Mouse (Mus musculus) limb, embryonic 10.5 days (tissue): ENCODE data around the gene H2afj. TPM values are rescaled to one million over a fixed set of nuclear protein-coding genes. Genes with fewer than 3 reads are reported as not detected.

ENCODE experiments used
- DNase-seq: peaks from one replicate; pipeline ENCODE4 v3.0.0-alpha.2; 2017; ENCODE audit warnings: low spot score
- H3K27ac ChIP-seq: fragments of 300-500 bp; sonication (generic); 2 replicates; pipeline ENCODE4 v1.5.1; 2016; ENCODE audit warnings: mild to moderate bottlenecking
- H3K27me3 ChIP-seq: fragments of 300-500 bp; sonication (generic); 2 replicates; pipeline ENCODE4 v1.6.1; 2016; ENCODE audit warnings: low read depth, mild to moderate bottlenecking; ENCODE audit not compliant: poor library complexity, severe bottlenecking
- H3K36me3 ChIP-seq: fragments of 300-500 bp; sonication (generic); 2 replicates; pipeline ENCODE4 v1.6.1; 2016; ENCODE audit warnings: mild to moderate bottlenecking, moderate library complexity
- H3K4me1 ChIP-seq: fragments of 300-500 bp; sonication (generic); 2 replicates; pipeline ENCODE4 v1.6.1; 2016
- H3K4me3 ChIP-seq: fragments of 300-500 bp; sonication (generic); 2 replicates; pipeline ENCODE4 v1.5.1; 2016; ENCODE audit warnings: mild to moderate bottlenecking, moderate library complexity
- H3K9me3 ChIP-seq: fragments of 300-500 bp; sonication (generic); replicated peaks from 2 replicates; pipeline ENCODE4 v1.6.1; 2016; ENCODE audit warnings: mild to moderate bottlenecking
- WGBS: fragments of 180-500 bp; shearing (Covaris S2); methylation state at CpG from one replicate; pipeline ENCODE4 v1.1.7; 2016; 5-methylcytosine and 5-hydroxymethylcytosine counted together
- polyA plus RNA-seq: library from polyadenylated mRNA; unstranded; fragments of >200 nt; fragmentation: Nextera tagmentation; extraction: Ambion mirVana; gene quantifications from 2 replicates; pipeline ENCODE4 v1.2.1, GENCODE M21; 2016

Gene H2afj
- 74.8 and 75.6 TPM in 2 replicates for polyA plus RNA-seq

DNA sequence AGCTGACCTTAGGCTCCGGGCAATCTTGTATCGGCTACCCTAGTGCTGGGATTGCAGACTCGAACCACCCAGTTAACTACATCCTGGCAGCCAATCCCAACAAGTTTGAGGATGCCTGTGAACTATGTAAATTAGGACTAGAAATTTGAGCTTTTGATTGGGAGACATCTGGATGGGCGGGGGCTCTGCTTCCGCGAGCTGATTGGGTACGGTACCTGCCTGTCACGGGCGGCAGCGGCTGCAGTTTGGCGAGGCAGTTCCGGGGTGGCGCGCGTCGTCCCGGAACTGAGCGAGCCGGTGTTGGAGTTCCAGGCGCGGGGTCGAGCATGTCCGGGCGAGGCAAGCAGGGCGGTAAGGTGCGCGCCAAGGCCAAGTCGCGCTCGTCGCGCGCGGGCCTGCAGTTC lies at the start of gene H2afj:
TSS of gene H2afj (plus strand) at position 231 of the 404 bp plus-strand sequence.
- peaks cover 41% of the 10 kb centered on the region for H3K4me1 ChIP-seq
- WGBS = under 1% methylated on average over 34 of the region's 34 CpGs
- peaks cover 25% of the 10 kb centered on the region for H3K36me3 ChIP-seq
- no peaks in the 10 kb centered on the region for H3K9me3 ChIP-seq
- H3K27ac ChIP-seq = peak within 1 kb of the TSS; percentile 85
- DNase-seq = peak; percentile 98
- H3K27me3 ChIP-seq = no peaks in the 10 kb centered on the region
- peak within 1 kb of the TSS; percentile 74 for H3K4me3 ChIP-seq

DNA sequence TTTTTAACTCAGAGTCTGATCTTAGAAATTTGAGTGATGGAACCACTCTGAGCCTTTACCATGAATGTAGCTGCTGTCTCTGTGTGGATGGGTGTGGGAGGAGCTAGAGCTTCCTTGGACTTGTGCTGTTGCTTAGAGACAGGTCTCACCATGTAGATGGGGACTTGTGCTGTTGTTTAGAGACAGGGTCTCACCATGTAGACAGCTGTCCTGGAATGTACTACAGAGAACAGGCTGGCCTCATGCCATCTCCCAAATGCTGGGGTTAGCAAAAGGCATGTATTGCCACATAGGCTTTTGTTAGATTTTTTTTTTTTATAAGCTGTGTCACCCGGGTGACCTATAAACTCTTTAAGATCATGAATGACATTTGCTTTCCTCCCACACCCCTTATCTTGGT lies 44.1 kb upstream of the H2afj start:
- no peak overlapping the region for H3K4me3 ChIP-seq
- H3K36me3 ChIP-seq = no peaks in the 10 kb centered on the region
- no peaks in the 10 kb centered on the region for H3K27me3 ChIP-seq
- no peaks in the 10 kb centered on the region for H3K4me1 ChIP-seq
- WGBS = 97% methylated on average over 1 of the region's 1 CpGs
- no peak for DNase-seq
- H3K27ac ChIP-seq = no peak overlapping the region
- no peaks in the 10 kb centered on the region for H3K9me3 ChIP-seq

DNA sequence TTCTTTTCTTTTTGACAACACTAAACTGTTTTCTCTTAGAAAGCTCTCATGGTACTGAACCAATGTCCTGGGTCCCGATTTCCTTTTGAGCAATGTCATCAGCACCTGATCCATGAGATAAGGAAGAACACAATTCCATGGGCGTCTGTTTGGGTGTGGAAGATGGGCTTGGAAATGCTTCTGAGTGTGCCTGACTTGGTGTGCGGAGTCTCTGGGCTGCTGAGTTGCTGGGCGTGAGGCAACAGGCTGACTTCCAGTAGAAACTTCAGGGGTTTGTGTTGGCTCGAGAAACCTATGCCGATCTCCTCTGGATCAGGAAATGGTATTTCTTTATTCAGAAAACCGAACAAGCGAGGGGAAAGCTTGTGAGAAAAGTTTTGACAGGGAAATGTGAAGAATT lies 38.9 kb upstream of the H2afj start:
- Histone ChIP-seq H3K4me3 (no peak overlapping the region), H3K4me1 (no peaks in the 10 kb centered on the region), H3K27me3 (no peaks in the 10 kb centered on the region), H3K27ac (no peak overlapping the region), H3K9me3 (no peaks in the 10 kb centered on the region), H3K36me3 (no peaks in the 10 kb centered on the region)
- DNase-seq = no peak
- whole genome bisulfite sequencing = 90% methylated on average over 8 of the region's 8 CpGs

DNA sequence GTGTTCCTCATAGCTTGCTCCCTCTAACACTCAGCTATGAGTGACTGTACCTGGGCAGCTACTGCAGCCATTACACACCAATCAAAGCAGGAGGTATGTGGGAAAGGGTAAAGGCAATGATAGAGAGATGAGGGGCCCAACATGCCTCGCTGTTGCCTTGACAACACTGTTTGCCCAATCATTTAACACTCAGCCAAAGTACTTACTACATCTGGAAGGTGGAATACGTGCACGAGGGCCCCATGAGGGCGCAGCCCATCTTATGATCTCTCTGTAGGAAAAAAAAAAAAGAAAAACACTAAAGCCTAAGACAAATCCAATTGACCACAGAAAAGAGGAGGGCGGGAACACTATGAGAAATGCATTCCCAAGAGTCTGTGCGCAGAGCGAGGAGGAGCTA lies 38.2 kb upstream of the H2afj start:
- 84% methylated on average over 7 of the region's 7 CpGs for WGBS
- H3K27me3 ChIP-seq = no peaks in the 10 kb centered on the region
- no peaks in the 10 kb centered on the region for H3K4me1 ChIP-seq
- DNase-seq = no peak
- H3K27ac ChIP-seq = no peak overlapping the region
- H3K9me3 ChIP-seq = no peaks in the 10 kb centered on the region
- H3K4me3 ChIP-seq = no peak overlapping the region
- H3K36me3 ChIP-seq = no peaks in the 10 kb centered on the region

DNA sequence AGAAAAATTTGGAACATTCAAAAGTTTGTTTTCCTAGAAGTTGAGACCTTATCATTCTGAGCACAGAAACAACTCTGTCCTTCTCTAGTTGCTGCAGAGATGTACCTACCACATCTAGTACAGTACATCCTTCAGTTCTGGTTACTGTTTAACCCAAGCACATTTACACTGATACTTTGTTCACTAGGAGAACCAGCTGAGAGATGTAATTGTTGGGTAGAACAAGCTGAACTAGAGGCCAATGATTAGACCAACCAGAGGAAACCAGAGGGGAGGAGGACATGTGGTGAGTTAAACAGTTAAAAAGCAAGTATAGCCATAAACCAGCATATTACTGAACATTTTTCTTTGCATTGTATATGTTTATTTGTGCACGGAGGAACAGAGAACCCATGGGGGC lies 31.7 kb upstream of the H2afj start:
- DNase-seq = no peak
- Histone ChIP-seq H3K36me3 (no peaks in the 10 kb centered on the region), H3K27ac (no peak overlapping the region), H3K27me3 (no peaks in the 10 kb centered on the region), H3K4me3 (no peak overlapping the region), H3K4me1 (peaks cover 4% of the 10 kb centered on the region; the same call in 1 of the 2 replicates), H3K9me3 (no peaks in the 10 kb centered on the region)
- 89% methylated on average over 1 of the region's 1 CpGs for WGBS

DNA sequence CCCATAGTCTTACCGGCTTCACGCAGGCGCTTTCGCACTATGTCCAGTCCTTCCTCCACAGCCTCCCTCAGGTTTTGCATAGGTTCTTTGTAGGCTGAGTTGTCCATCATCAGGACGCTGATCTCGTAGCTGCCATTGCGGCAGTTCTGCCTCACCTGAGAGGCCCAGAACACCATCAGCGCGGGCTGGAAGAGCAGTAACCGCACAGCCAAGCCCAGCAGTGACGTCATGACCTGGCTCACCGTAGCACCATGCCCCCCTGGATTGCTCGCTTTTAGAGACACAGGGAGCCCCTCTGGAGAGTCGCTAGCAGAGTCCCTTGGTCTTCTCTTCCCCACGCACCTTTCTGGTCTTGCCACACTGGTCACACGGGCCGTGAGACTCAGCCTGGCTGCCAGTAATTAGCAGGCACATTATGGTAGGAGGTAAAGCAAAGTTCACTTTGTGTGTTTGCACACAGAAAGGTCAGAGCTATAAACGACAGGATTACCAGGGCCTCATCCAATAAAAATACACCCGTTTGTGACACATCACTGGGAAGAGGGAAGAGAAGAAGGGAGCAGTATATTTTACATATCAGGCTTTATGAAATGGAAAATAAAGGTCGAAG lies 26.6 kb upstream of the H2afj start, which contains the start of gene Gucy2c:
TSS of gene Gucy2c (minus strand) at position 389 of the 610 bp plus-strand sequence.
- no peaks in the 10 kb centered on the region for H3K27me3 ChIP-seq
- H3K4me3 ChIP-seq = no peak within 1 kb of the TSS
- no peak within 1 kb of the TSS; the same call in 1 of the 2 replicates for H3K27ac ChIP-seq
- DNase-seq = no peak
- H3K9me3 ChIP-seq = no peaks in the 10 kb centered on the region
- H3K4me1 ChIP-seq = peaks cover 18% of the 10 kb centered on the region
- H3K36me3 ChIP-seq = no peaks in the 10 kb centered on the region
- 75% methylated on average over 20 of the region's 20 CpGs for WGBS

DNA sequence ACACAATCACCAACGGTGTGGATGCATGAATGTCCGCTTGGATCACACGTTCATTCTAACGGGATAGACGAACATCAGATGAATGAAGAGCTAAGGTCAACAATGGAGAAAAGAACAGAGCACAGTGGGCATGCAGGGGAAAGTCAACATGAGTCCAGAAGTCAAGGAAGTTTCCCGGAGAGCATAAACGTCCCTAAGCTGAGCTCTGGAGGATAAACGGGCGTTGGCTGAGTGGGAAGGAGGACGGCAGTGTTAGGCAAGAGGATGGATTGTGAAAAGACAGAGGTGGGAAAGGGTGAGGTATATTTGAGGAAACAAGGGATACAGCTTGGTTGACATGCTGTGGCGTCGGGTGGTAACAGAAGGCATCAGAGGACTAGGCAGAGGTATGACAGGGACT lies 25.9 kb upstream of the H2afj start:
- Histone ChIP-seq H3K27me3 (no peaks in the 10 kb centered on the region), H3K9me3 (no peaks in the 10 kb centered on the region), H3K4me1 (peaks cover 18% of the 10 kb centered on the region), H3K27ac (no peak overlapping the region), H3K4me3 (no peak overlapping the region), H3K36me3 (no peaks in the 10 kb centered on the region)
- no peak for DNase-seq
- 90% methylated on average over 12 of the region's 12 CpGs for WGBS

DNA sequence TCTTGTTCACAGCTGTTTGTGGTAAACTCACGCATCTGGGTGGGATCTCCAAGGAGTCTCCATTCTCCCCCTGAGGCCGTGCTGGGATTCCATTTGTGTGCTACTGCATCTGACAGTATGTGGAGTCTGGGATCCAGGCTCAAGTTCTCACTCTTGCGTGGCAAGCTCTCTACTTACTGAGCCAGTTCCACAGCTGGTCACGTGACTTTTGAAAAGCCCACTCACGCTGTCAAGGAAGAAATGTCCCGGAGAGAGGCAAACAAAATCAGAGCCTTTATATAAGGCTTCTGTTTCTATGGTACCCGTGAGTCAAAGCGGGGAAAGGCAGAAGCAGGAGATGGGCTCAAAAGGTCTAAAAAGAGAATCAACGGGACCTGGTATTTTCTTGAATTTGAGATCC lies 25.3 kb upstream of the H2afj start:
- no peak for DNase-seq
- WGBS = 91% methylated on average over 9 of the region's 9 CpGs
- Histone ChIP-seq H3K9me3 (no peaks in the 10 kb centered on the region), H3K4me3 (no peak overlapping the region), H3K36me3 (no peaks in the 10 kb centered on the region), H3K27me3 (no peaks in the 10 kb centered on the region), H3K27ac (no peak overlapping the region), H3K4me1 (peaks cover 18% of the 10 kb centered on the region)

DNA sequence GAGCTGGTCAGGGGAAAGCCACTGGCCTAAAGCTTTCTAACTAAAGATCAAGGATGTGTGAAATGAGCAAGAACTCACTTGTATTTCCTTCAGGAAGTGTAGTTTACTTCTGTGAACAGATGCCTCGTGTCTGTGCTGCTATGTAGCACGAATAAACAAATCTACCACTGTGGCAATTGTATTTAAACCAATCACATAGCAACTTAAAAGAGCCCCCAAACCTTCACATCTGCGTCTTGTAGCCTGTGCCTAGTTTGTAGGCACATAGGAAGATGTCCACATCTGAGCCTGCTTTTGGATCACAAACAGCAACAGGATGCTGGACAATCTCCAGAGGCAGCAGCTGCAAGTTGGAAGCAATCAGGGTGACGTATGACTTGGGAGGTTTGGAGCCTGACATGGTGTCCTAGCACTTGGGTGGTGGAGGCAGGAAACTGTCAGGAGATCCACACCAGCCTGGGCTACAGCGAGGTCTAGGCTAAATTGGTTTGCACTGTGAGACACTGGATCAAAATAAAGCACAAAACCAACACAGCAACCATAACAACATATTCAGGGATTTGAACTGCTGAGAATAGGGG lies 18.6 kb upstream of the H2afj start:
- Histone ChIP-seq H3K9me3 (no peaks in the 10 kb centered on the region), H3K36me3 (no peaks in the 10 kb centered on the region), H3K4me1 (peaks cover 23% of the 10 kb centered on the region), H3K27ac (no peak overlapping the region; the same call in 1 of the 2 replicates), H3K27me3 (no peaks in the 10 kb centered on the region), H3K4me3 (no peak overlapping the region)
- DNase-seq = no peak
- WGBS = 69% methylated on average over 5 of the region's 5 CpGs

DNA sequence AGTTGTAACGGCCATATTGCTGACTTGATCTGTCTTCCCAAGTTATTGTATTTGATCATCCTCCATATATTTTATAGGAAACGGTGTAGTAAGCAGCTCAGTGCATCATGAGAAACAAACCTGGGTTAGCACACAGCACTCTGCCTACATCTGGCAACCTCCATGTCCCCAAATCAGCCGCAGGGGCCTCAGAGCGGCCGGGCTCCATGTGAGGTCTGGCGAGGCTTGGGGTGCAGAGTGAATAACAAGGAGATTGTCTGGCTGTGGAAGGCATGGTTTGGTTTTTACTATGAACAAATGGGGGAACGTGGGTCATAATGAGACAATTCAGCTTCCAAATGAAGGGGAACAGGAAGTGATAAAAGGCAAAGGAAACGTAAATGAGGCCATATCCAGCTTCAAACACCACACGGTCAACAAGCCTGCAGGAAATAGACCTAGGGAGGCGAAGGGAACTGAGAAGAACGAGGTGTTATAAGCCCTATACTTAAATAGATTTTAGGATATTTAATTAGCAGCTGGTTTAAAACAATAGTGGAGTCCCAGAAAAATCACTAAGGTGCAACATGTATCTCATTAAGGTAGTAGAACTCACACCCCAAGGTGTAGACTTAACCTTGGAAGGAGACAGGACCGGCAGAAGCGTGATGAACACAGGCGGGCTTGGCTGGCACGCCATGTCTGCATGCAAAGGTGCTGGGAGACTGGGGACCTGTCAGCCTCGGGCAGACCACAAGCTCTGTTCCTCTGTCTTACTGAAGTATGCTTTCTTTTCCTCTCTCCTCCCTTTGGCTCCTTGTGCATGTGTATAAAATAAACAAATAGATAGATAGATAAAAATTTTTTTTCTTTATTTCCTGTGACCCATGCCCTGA lies 14.9 kb upstream of the H2afj start:
- WGBS = 20% methylated on average over 16 of the region's 16 CpGs
- H3K27ac ChIP-seq = peak overlapping the region; percentile 86
- no peaks in the 10 kb centered on the region for H3K36me3 ChIP-seq
- no peaks in the 10 kb centered on the region for H3K27me3 ChIP-seq
- H3K4me3 ChIP-seq = peak overlapping the region; percentile 56
- no peaks in the 10 kb centered on the region for H3K9me3 ChIP-seq
- DNase-seq = peak; percentile 55
- peaks cover 30% of the 10 kb centered on the region for H3K4me1 ChIP-seq

DNA sequence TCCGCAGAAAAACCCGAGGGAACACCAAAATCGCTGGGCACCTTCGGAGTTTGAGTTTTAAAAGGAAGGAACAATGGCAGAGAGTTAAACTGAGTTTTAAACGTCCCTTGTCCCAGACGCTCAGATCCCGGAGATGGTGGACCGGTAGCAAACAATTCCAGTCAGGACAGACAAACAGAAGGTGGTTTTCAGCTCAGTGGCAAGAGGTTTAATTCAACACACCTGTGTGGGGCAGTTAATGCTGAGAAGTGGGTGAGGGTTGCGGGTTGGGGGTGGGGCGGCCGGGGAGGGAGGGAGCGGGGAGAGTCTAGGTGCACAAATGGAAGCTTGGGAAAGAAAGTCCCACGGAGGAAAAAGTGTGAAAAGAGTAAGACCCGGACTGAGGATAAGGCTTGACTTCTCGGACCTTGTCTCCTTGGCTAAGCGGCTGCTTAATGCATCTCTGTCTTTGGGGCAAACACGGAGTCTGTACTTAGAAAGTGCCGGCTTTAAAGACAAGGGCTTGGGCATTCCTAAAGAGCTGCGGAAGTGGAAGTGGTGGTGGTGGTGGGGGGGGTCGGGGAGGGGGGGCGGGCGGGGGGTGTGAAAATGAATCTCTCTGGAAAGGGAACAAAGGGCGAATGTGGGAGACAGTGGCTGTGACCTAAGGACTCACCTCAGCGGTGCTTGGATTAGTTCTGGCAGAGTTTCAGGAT lies 14.1 kb upstream of the H2afj start:
- H3K27ac ChIP-seq = peak overlapping the region; percentile 86
- WGBS = under 1% methylated on average over 24 of the region's 24 CpGs
- H3K27me3 ChIP-seq = no peaks in the 10 kb centered on the region
- H3K9me3 ChIP-seq = no peaks in the 10 kb centered on the region
- H3K4me3 ChIP-seq = peak overlapping the region; percentile 56
- H3K4me1 ChIP-seq = peaks cover 30% of the 10 kb centered on the region
- DNase-seq = peak; percentile 69
- no peaks in the 10 kb centered on the region for H3K36me3 ChIP-seq

DNA sequence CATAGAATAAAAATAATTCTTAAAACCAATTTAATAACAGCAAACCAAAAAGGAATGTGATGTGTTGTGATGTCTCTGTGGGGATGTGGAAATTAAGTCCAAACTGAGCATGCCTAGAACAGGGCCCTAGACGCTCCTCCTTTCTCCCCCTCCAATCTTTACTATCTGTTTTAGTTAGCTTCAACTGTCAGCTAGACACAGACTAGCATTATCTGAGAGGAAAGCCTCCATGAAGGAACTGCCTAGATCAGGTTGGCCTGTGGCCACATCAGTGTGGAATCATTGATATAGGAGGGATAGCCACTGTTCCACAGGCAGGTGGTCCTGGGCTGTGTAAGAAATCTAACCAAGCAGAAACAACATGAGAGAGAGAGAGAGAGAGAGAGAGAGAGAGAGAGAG lies 12.9 kb upstream of the H2afj start:
- no peaks in the 10 kb centered on the region for H3K27me3 ChIP-seq
- DNase-seq = no peak
- H3K36me3 ChIP-seq = no peaks in the 10 kb centered on the region
- no peaks in the 10 kb centered on the region for H3K9me3 ChIP-seq
- peaks cover 30% of the 10 kb centered on the region for H3K4me1 ChIP-seq
- H3K27ac ChIP-seq = no peak overlapping the region
- H3K4me3 ChIP-seq = no peak overlapping the region
- 60% methylated on average over 1 of the region's 1 CpGs for WGBS
